Mouse (Mus musculus): Measurements from ENCODE around the gene Pip5k1c.

GRCm38 (mm10) chr10:81360721-81361120 lies 68.0 kb downstream of the Pip5k1c start:
- TF ChIP-seq POLR2A (IDR thresholded peaks at IDR 0.05; ENCODE audit: insufficient read depth, low read length) (no peak), CTCF (IDR thresholded peaks at IDR 0.05; ENCODE audit: low read depth, low read length) (no peak), EP300 (IDR thresholded peaks at IDR 0.05; ENCODE audit: insufficient read depth, low read depth, low read length) (no peak)
